Mouse (Mus musculus) heart, adult 11 months (tissue): Measurements from ENCODE around the gene Pls1.

Experiments
- DNase-seq: peaks from one replicate; pipeline ENCODE4 v3.0.0; 2022

Pls1 gene

GRCm38 (mm10) chr9:95844825-95845460, at the start of gene Pls1:
Pls1 (minus strand) TSS chr9:95845311.
- DNase-seq: peak; percentile 93

- no peak for DNase-seq
Measured at GRCm38 (mm10) chr9:95882751-95883150, 37.6 kb upstream of the Pls1 start.

GRCm38 (mm10) chr9:95878246-95878645, 33.1 kb upstream of the Pls1 start:
- DNase-seq: no peak

GRCm38 (mm10) chr9:95858027-95858570, 13.0 kb upstream of the Pls1 start:
- DNase-seq: no peak

- DNase-seq: peak; percentile 99
Measured at GRCm38 (mm10) chr9:95857414-95858026, 12.4 kb upstream of the Pls1 start, which contains the start of gene Atr. Atr (plus strand) TSS chr9:95857597.

- DNase-seq: peak; percentile 91
Measured at GRCm38 (mm10) chr9:95856004-95856403, 10.9 kb upstream of the Pls1 start.

GRCm38 (mm10) chr9:95854891-95855290, 9.8 kb upstream of the Pls1 start:
- no peak for DNase-seq

GRCm38 (mm10) chr9:95852896-95853295, 7.8 kb upstream of the Pls1 start:
- no peak for DNase-seq

- no peak for DNase-seq
Measured at GRCm38 (mm10) chr9:95851671-95852070, 6.6 kb upstream of the Pls1 start.

- DNase-seq: peak; percentile 41
Measured at GRCm38 (mm10) chr9:95845711-95846110, 600 bp upstream of the Pls1 start.

- no peak for DNase-seq
Measured at GRCm38 (mm10) chr9:95839424-95839823, 5.7 kb downstream of the Pls1 start.

- DNase-seq: peak; percentile 85
Measured at GRCm38 (mm10) chr9:95835741-95836140, 9.4 kb downstream of the Pls1 start.

GRCm38 (mm10) chr9:95834799-95835198, 10.3 kb downstream of the Pls1 start:
- DNase-seq: no peak

- no peak for DNase-seq
Measured at GRCm38 (mm10) chr9:95832758-95833157, 12.4 kb downstream of the Pls1 start.

GRCm38 (mm10) chr9:95827565-95827964, 17.5 kb downstream of the Pls1 start:
- peak; percentile 75 for DNase-seq

- DNase-seq: no peak
Measured at GRCm38 (mm10) chr9:95822531-95822930, 22.6 kb downstream of the Pls1 start.

- no peak for DNase-seq
Measured at GRCm38 (mm10) chr9:95815706-95816105, 29.4 kb downstream of the Pls1 start.

GRCm38 (mm10) chr9:95815015-95815673, 30.0 kb downstream of the Pls1 start:
- peak; percentile 48 for DNase-seq

GRCm38 (mm10) chr9:95813721-95814531, 31.2 kb downstream of the Pls1 start:
- peak; percentile 45 for DNase-seq

GRCm38 (mm10) chr9:95811817-95812216, 33.3 kb downstream of the Pls1 start:
- peak; percentile 14 for DNase-seq

GRCm38 (mm10) chr9:95809596-95809995, 35.5 kb downstream of the Pls1 start:
- peak; percentile 17 for DNase-seq

- peak; percentile 86 for DNase-seq
Measured at GRCm38 (mm10) chr9:95805449-95805848, 39.7 kb downstream of the Pls1 start.

- peak; percentile 14 for DNase-seq
Measured at GRCm38 (mm10) chr9:95803783-95804182, 41.3 kb downstream of the Pls1 start.
